Mouse (Mus musculus) forebrain, postnatal 0 days (tissue): Measurements from ENCODE around the gene Kat14. TPM values are rescaled to one million over a fixed set of nuclear protein-coding genes. Genes with fewer than 3 reads are reported as not detected.
A peak's percentile ranks its signal among the peaks of the same experiment; 100 is the strongest.

Experiments used
- ATAC-seq: fragments of 200-750 bp; cut with Nextera tagmentation; 2 replicates; pipeline ENCODE4 v1.8.0; 2017; ENCODE audit warnings: mild to moderate bottlenecking, moderate library complexity
- DNase-seq: peaks from one replicate; pipeline ENCODE4 v3.0.0-alpha.2; 2015
- H3K27ac ChIP-seq: fragments of 300-500 bp; sonication (generic); 2 replicates; pipeline ENCODE4 v1.5.1; 2014; ENCODE audit warnings: low read depth, mild to moderate bottlenecking, antibody characterized with exemption, low read length, moderate library complexity, mixed read lengths
- H3K27me3 ChIP-seq: fragments of 300-500 bp; sonication (generic); 2 replicates; pipeline ENCODE4 v1.6.1; 2014; ENCODE audit warnings: mild to moderate bottlenecking, low read length, mixed read lengths; ENCODE audit not compliant: insufficient read depth
- H3K36me3 ChIP-seq: fragments of 300-500 bp; sonication (generic); 2 replicates; pipeline ENCODE4 v1.6.1; 2014; ENCODE audit warnings: mild to moderate bottlenecking, moderate library complexity; ENCODE audit not compliant: insufficient read depth
- H3K4me1 ChIP-seq: fragments of 300-500 bp; sonication (generic); 2 replicates; pipeline ENCODE4 v1.6.1; 2014; ENCODE audit warnings: antibody characterized with exemption; ENCODE audit not compliant: insufficient read depth
- H3K4me2 ChIP-seq: fragments of 300-500 bp; sonication (generic); 2 replicates; pipeline ENCODE4 v1.6.1; 2014; ENCODE audit warnings: low read depth, mild to moderate bottlenecking, moderate library complexity
- H3K4me3 ChIP-seq: fragments of 300-500 bp; sonication (generic); 2 replicates; pipeline ENCODE4 v1.5.1; 2014; ENCODE audit warnings: low read depth, low read length, mixed read lengths
- H3K9ac ChIP-seq: fragments of 300-500 bp; sonication (generic); 2 replicates; pipeline ENCODE4 v1.6.1; 2014; ENCODE audit warnings: mild to moderate bottlenecking
- H3K9me3 ChIP-seq: fragments of 300-500 bp; sonication (generic); 2 replicates; pipeline ENCODE4 v1.6.1; 2016; ENCODE audit warnings: low read length
- CTCF ChIP-seq: sonication (generic); IDR thresholded peaks from 2 replicates; pipeline ENCODE4 v1.5.1; 2016; ENCODE audit warnings: antibody characterized with exemption, control low read depth, low read depth
- WGBS: fragments of 180-500 bp; shearing (Covaris S2); extraction: QIAGEN DNeasy Blood & Tissue Kit; methylation state at CpG from one replicate; pipeline ENCODE4 v1.1.7; 2014; 5-methylcytosine and 5-hydroxymethylcytosine counted together
- polyA plus RNA-seq: library from polyadenylated mRNA; unstranded; fragments of >200 nt; fragmentation: Nextera tagmentation; extraction: Ambion mirVana; gene quantifications from 2 replicates; pipeline ENCODE4 v1.2.1, GENCODE M21; 2015
- total RNA-seq: library from RNA; depleted of rRNA; stranded (reverse); fragments of >200 nt; gene quantifications from 2 replicates; pipeline ENCODE4 v1.2.3, GENCODE M21; 2014

The Kat14 gene
- total and polyA plus RNA-seq, 2 experiments from 2014 or later, result 20.4 to 28.6 TPM

GRCm38 (mm10) chr2:144410603-144411002 is 41.8 kb downstream of the Kat14 start:
- Histone ChIP-seq H3K27me3 (no peaks in the 10 kb centered on the region), H3K27ac (no peak overlapping the region), H3K4me2 (no peak overlapping the region), H3K9ac (no peak overlapping the region), H3K36me3 (peaks cover 49% of the 10 kb centered on the region), H3K9me3 (no peaks in the 10 kb centered on the region), H3K4me3 (no peak overlapping the region), H3K4me1 (no peaks in the 10 kb centered on the region)
- ATAC-seq (no peak), DNase-seq (peak; percentile 10)
- no peak for TF ChIP-seq CTCF
- 53% methylated on average over 3 of the region's 3 CpGs for WGBS

GRCm38 (mm10) chr2:144414646-144415045 is 45.9 kb downstream of the Kat14 start:
- no peak for ATAC-seq
- no peak for TF ChIP-seq CTCF
- 100% methylated on average over 1 of the region's 1 CpGs for WGBS

GRCm38 (mm10) chr2:144416859-144417258 is 48.1 kb downstream of the Kat14 start:
- Histone ChIP-seq H3K9me3 (no peaks in the 10 kb centered on the region), H3K4me3 (no peak overlapping the region), H3K4me1 (no peaks in the 10 kb centered on the region), H3K27ac (no peak overlapping the region), H3K27me3 (no peaks in the 10 kb centered on the region), H3K4me2 (no peak overlapping the region), H3K9ac (no peak overlapping the region), H3K36me3 (0 out of 2 replicates have a peak, but pooled peaks cover 9% of the 10 kb centered on the region)
- ATAC-seq (no peak), DNase-seq (no peak)
- no peak for TF ChIP-seq CTCF
- 52% methylated on average over 8 of the region's 8 CpGs for WGBS

More at GRCm38 (mm10) chr2:144414646-144415045, 45.9 kb downstream of the Kat14 start:
- H3K4me3 ChIP-seq, result no peak overlapping the region
- peaks cover 16% of the 10 kb centered on the region; the same call in 1 of the 2 replicates for H3K36me3 ChIP-seq
- no peak for DNase-seq
- no peak overlapping the region for H3K27ac ChIP-seq
- no peaks in the 10 kb centered on the region for H3K27me3 ChIP-seq
- H3K4me1 ChIP-seq, result no peaks in the 10 kb centered on the region
- H3K9ac ChIP-seq, result no peak overlapping the region
- no peak overlapping the region for H3K4me2 ChIP-seq
- no peaks in the 10 kb centered on the region for H3K9me3 ChIP-seq

GRCm38 (mm10) chr2:144418062-144418461 is 49.3 kb downstream of the Kat14 start:
- ATAC-seq, result no peak
- Histone ChIP-seq H3K27ac (no peak overlapping the region), H3K9me3 (no peaks in the 10 kb centered on the region), H3K36me3 (0 out of 2 replicates have a peak, but pooled peaks cover 4% of the 10 kb centered on the region), H3K4me2 (no peak overlapping the region), H3K9ac (no peak overlapping the region), H3K4me3 (no peak overlapping the region), H3K27me3 (no peaks in the 10 kb centered on the region), H3K4me1 (no peaks in the 10 kb centered on the region)
- no peak for DNase-seq
- no peak for TF ChIP-seq CTCF
- WGBS, result 13% methylated on average over 2 of the region's 2 CpGs

- H3K27ac ChIP-seq, result no peak overlapping the region
- no peak overlapping the region for H3K4me3 ChIP-seq
- no peak overlapping the region for H3K9ac ChIP-seq
- DNase-seq, result no peak
- no peaks in the 10 kb centered on the region for H3K27me3 ChIP-seq
- H3K36me3 ChIP-seq, result no peaks in the 10 kb centered on the region
- no peak for TF ChIP-seq CTCF
- WGBS, result 65% methylated on average over 10 of the region's 10 CpGs
- no peaks in the 10 kb centered on the region for H3K4me1 ChIP-seq
- no peaks in the 10 kb centered on the region for H3K9me3 ChIP-seq
- H3K4me2 ChIP-seq, result no peak overlapping the region
- ATAC-seq, result no peak
Measured at GRCm38 (mm10) chr2:144422094-144422675, 53.4 kb downstream of the Kat14 start.

GRCm38 (mm10) chr2:144425761-144426160 is 57.0 kb downstream of the Kat14 start:
- no peak overlapping the region for H3K9ac ChIP-seq
- TF ChIP-seq CTCF, result no peak
- H3K27ac ChIP-seq, result no peak overlapping the region
- H3K4me2 ChIP-seq, result no peak overlapping the region
- no peak for DNase-seq
- no peaks in the 10 kb centered on the region for H3K4me1 ChIP-seq
- H3K27me3 ChIP-seq, result no peaks in the 10 kb centered on the region
- H3K4me3 ChIP-seq, result no peak overlapping the region
- no peaks in the 10 kb centered on the region for H3K36me3 ChIP-seq
- ATAC-seq, result no peak
- H3K9me3 ChIP-seq, result no peaks in the 10 kb centered on the region
- WGBS, result 70% methylated on average over 1 of the region's 1 CpGs

GRCm38 (mm10) chr2:144427852-144428251 is 59.1 kb downstream of the Kat14 start:
- no peak for TF ChIP-seq CTCF
- no peak overlapping the region for H3K9ac ChIP-seq
- no peaks in the 10 kb centered on the region for H3K9me3 ChIP-seq
- H3K4me2 ChIP-seq, result no peak overlapping the region
- no peaks in the 10 kb centered on the region for H3K27me3 ChIP-seq
- no peaks in the 10 kb centered on the region for H3K4me1 ChIP-seq
- no peak for DNase-seq
- no peak overlapping the region for H3K27ac ChIP-seq
- ATAC-seq, result no peak
- WGBS, result 90% methylated on average over 5 of the region's 5 CpGs
- H3K36me3 ChIP-seq, result no peaks in the 10 kb centered on the region
- no peak overlapping the region for H3K4me3 ChIP-seq
